Mouse (Mus musculus) hindbrain, embryonic 10.5 days (tissue): ENCODE data around the gene Fam53b. TPM values are rescaled to one million over a fixed set of nuclear protein-coding genes. Genes with fewer than 3 reads are reported as not detected.

Experiments
- DNase-seq: peaks from one replicate; pipeline ENCODE4 v3.0.0-alpha.2; 2017; ENCODE audit warnings: low spot score
- H3K27ac ChIP-seq: fragments of 300-500 bp; sonication (generic); 2 replicates; pipeline ENCODE4 v1.5.1; 2016; ENCODE audit warnings: mild to moderate bottlenecking, moderate library complexity
- H3K27me3 ChIP-seq: fragments of 300-500 bp; sonication (generic); 2 replicates; pipeline ENCODE4 v1.6.1; 2016; ENCODE audit warnings: mild to moderate bottlenecking; ENCODE audit not compliant: poor library complexity, insufficient read depth, severe bottlenecking
- H3K36me3 ChIP-seq: fragments of 300-500 bp; sonication (generic); 2 replicates; pipeline ENCODE4 v1.6.1; 2016; ENCODE audit warnings: mild to moderate bottlenecking, moderate library complexity
- H3K4me1 ChIP-seq: fragments of 300-500 bp; sonication (generic); replicated peaks from 2 replicates; pipeline ENCODE4 v1.6.1; 2016; ENCODE audit warnings: mild to moderate bottlenecking
- H3K4me3 ChIP-seq: fragments of 300-500 bp; sonication (generic); 2 replicates; pipeline ENCODE4 v1.5.1; 2016; ENCODE audit warnings: mild to moderate bottlenecking, moderate library complexity
- H3K9me3 ChIP-seq: fragments of 300-500 bp; sonication (generic); 2 replicates; pipeline ENCODE4 v1.6.1; 2016; ENCODE audit warnings: mild to moderate bottlenecking, moderate library complexity
- WGBS: fragments of 180-500 bp; shearing (Covaris S2); methylation state at CpG from one replicate; pipeline ENCODE4 v1.1.7; 2016; 5-methylcytosine and 5-hydroxymethylcytosine counted together
- polyA plus RNA-seq: library from polyadenylated mRNA; unstranded; fragments of >200 nt; fragmentation: Nextera tagmentation; extraction: Ambion mirVana; gene quantifications from 2 replicates; pipeline ENCODE4 v1.2.1, GENCODE M21; 2016

Fam53b gene
- polyA plus RNA-seq, 1 experiment from 2014 or later: 27.7 TPM

DNA sequence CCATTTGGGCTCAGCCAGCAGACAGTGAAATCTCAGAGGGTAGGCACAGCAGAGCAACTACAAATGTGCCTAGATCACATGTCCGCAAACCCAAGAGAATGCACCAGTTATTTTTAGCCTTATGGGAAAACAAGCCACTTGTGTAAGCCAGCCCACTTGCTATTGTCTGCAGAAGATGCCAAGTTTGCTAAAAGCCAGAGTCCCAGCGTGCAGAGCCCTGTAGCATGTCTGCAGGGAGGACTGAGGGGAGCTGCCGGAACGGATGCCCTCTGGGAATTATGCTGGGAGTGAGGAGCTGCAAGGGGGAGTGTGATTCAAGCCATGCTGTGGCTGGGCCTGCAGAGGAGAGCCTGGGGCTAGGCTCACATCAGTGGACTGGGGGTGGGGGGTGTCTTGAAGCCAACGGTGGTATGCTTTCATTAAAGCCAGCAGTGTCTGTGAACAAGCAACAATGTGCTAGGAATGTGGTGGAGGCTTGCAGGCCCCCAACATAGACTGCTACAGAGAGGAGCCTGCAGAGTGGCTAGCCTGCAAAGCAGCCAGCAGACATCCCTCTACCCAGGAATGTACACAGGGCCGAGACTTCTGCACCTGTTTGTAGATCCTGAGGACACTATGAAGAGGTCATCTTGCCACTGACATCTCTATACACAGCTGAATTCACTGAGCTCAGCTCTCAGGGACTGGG is 99.3 kb downstream of the Fam53b start:
- peaks cover 27% of the 10 kb centered on the region for H3K36me3 ChIP-seq
- 42% methylated on average over 6 of the region's 6 CpGs for WGBS
- H3K27me3 ChIP-seq: no peaks in the 10 kb centered on the region
- peaks cover 75% of the 10 kb centered on the region for H3K4me1 ChIP-seq
- DNase-seq: peak; percentile 22
- H3K27ac ChIP-seq: peak overlapping the region; percentile 71
- H3K9me3 ChIP-seq: no peaks in the 10 kb centered on the region
- H3K4me3 ChIP-seq: no peak overlapping the region

- Histone ChIP-seq H3K9me3 (no peaks in the 10 kb centered on the region), H3K36me3 (peaks cover 27% of the 10 kb centered on the region), H3K4me3 (no peak overlapping the region), H3K27ac (peak overlapping the region; percentile 71), H3K4me1 (peaks cover 68% of the 10 kb centered on the region), H3K27me3 (no peaks in the 10 kb centered on the region)
- WGBS: 72% methylated on average over 8 of the region's 8 CpGs
- no peak for DNase-seq
Measured at GRCm38 (mm10) chr7:132713483-132714126, 100.1 kb downstream of the Fam53b start.

DNA sequence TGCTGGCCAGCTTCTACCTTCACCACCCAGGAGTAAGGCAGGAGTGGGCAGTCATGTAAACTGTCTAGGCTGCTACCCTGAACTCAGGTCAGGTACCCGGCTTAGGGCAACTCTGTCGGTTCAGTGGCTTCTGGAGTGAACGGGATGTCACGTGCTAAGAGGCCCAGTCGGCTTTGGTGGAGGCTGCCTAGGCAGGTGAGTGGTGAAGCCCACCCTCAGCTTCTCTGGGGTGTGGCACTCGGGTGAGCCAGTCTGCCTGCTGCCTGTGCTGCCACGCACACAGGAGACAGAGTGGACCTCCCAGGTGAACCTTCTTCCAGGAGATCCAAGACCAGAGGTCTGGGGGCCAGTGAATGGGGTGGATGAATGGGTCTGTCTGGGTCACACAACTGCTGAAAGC is 100.7 kb downstream of the Fam53b start:
- Histone ChIP-seq H3K36me3 (peaks cover 27% of the 10 kb centered on the region), H3K4me3 (no peak overlapping the region), H3K27ac (no peak overlapping the region; the same call in 1 of the 2 replicates), H3K4me1 (peaks cover 62% of the 10 kb centered on the region), H3K9me3 (no peaks in the 10 kb centered on the region), H3K27me3 (no peaks in the 10 kb centered on the region)
- 86% methylated on average over 7 of the region's 7 CpGs for WGBS
- no peak for DNase-seq

GRCm38 (mm10) chr7:132712044-132712708 is 101.5 kb downstream of the Fam53b start:
- no peaks in the 10 kb centered on the region for H3K27me3 ChIP-seq
- no peak for DNase-seq
- 44% methylated on average over 16 of the region's 16 CpGs for WGBS
- no peak overlapping the region for H3K4me3 ChIP-seq
- peaks cover 54% of the 10 kb centered on the region for H3K4me1 ChIP-seq
- H3K27ac ChIP-seq: peak overlapping the region; percentile 73
- no peaks in the 10 kb centered on the region for H3K9me3 ChIP-seq
- H3K36me3 ChIP-seq: peaks cover 24% of the 10 kb centered on the region

DNA sequence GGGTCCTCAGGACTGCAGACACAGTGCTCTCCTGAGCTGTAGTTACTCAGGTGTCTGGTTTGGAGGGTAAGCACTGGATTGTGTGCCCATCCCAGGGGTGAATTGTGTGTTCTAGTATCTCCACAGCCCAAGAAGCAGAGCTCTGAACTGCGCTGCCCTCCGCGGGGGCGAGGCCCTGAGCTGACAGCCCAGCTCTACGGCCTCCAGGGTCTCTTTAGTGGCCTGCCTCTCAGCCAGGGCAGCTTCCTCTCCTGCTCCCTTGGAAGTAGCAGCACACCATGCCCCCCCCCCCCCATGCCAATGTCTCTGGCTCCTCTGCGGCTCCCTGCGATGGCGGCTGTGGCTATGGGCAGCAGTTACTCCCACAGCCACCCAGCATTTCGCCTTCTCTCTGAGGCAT is 102.1 kb downstream of the Fam53b start:
- Histone ChIP-seq H3K27me3 (no peaks in the 10 kb centered on the region), H3K4me3 (no peak overlapping the region), H3K9me3 (no peaks in the 10 kb centered on the region), H3K4me1 (peaks cover 52% of the 10 kb centered on the region), H3K36me3 (peaks cover 24% of the 10 kb centered on the region), H3K27ac (peak overlapping the region; percentile 73)
- DNase-seq: no peak
- WGBS: 76% methylated on average over 9 of the region's 9 CpGs

DNA sequence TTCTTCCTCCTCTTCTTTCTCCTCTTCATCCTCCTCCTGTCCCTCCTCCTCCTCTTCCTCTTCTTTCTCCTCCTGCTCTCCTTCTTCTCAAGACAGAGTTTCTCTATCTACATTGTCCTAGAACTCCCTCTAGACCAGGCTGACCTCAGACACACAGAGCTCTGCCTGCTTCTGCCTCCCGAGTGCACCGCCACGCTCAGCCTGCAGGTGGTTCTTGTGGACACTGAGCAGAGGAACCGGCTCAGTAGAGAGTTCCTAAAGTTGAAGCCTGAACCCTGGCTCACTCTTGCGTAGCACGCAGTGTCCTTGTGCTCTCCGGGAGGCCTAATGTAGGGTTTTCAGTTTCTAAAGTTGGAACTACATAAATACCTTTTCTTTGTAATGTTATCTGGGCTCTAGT is 108.6 kb downstream of the Fam53b start:
- Histone ChIP-seq H3K4me1 (peaks cover 12% of the 10 kb centered on the region), H3K27ac (no peak overlapping the region), H3K9me3 (no peaks in the 10 kb centered on the region), H3K4me3 (no peak overlapping the region), H3K36me3 (no peaks in the 10 kb centered on the region), H3K27me3 (no peaks in the 10 kb centered on the region)
- WGBS: 91% methylated on average over 7 of the region's 7 CpGs
- DNase-seq: no peak

GRCm38 (mm10) chr7:132704310-132704875 is 109.3 kb downstream of the Fam53b start:
- Histone ChIP-seq H3K4me3 (no peak overlapping the region), H3K36me3 (no peaks in the 10 kb centered on the region), H3K4me1 (peaks cover 20% of the 10 kb centered on the region), H3K27me3 (no peaks in the 10 kb centered on the region), H3K27ac (no peak overlapping the region), H3K9me3 (no peaks in the 10 kb centered on the region)
- DNase-seq: no peak
- WGBS: 88% methylated on average over 8 of the region's 8 CpGs

GRCm38 (mm10) chr7:132703515-132704309 is 110.0 kb downstream of the Fam53b start:
- Histone ChIP-seq H3K4me3 (no peak overlapping the region), H3K27ac (no peak overlapping the region; the same call in 1 of the 2 replicates), H3K36me3 (no peaks in the 10 kb centered on the region), H3K9me3 (no peaks in the 10 kb centered on the region), H3K4me1 (peaks cover 27% of the 10 kb centered on the region), H3K27me3 (no peaks in the 10 kb centered on the region)
- no peak for DNase-seq
- WGBS: 84% methylated on average over 9 of the region's 9 CpGs

- H3K4me3 ChIP-seq: no peak overlapping the region
- peaks cover 28% of the 10 kb centered on the region for H3K4me1 ChIP-seq
- H3K27me3 ChIP-seq: no peaks in the 10 kb centered on the region
- H3K27ac ChIP-seq: peak overlapping the region; percentile 5
- no peaks in the 10 kb centered on the region for H3K36me3 ChIP-seq
- 78% methylated on average over 5 of the region's 5 CpGs for WGBS
- H3K9me3 ChIP-seq: no peaks in the 10 kb centered on the region
- DNase-seq: no peak
Measured at GRCm38 (mm10) chr7:132702492-132703070, 111.1 kb downstream of the Fam53b start.

- Histone ChIP-seq H3K36me3 (no peaks in the 10 kb centered on the region), H3K4me3 (no peak overlapping the region), H3K9me3 (no peaks in the 10 kb centered on the region), H3K27me3 (no peaks in the 10 kb centered on the region), H3K4me1 (peaks cover 28% of the 10 kb centered on the region), H3K27ac (peak overlapping the region; percentile 5)
- no peak for DNase-seq
- 81% methylated on average over 3 of the region's 3 CpGs for WGBS
Measured at GRCm38 (mm10) chr7:132702024-132702423, 111.7 kb downstream of the Fam53b start.

- 88% methylated on average over 3 of the region's 3 CpGs for WGBS
- H3K9me3 ChIP-seq: no peaks in the 10 kb centered on the region
- H3K27ac ChIP-seq: peak overlapping the region; percentile 57
- peaks cover 28% of the 10 kb centered on the region for H3K4me1 ChIP-seq
- no peaks in the 10 kb centered on the region for H3K27me3 ChIP-seq
- H3K36me3 ChIP-seq: no peaks in the 10 kb centered on the region
- no peak overlapping the region for H3K4me3 ChIP-seq
- no peak for DNase-seq
Measured at GRCm38 (mm10) chr7:132701412-132701811, 112.3 kb downstream of the Fam53b start.

DNA sequence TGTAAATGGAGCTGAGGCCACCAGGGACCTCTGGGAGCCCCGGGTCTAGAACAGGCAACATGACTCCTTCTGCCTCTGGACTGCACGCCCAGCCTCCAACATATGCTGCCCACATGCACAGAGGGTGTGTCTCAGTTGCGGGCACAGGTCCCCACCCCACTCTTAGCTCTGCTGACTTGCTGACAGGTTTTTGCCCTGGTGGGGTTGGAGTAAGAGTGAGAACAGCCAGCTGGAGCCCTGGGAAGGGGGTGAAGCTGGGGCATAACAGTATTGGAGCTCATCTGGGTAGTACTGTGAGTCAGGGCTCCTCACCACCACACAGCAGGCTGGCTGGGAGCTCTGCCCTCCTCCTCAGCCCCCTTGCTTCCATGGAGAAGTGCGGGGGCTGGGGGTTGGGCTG is 113.6 kb downstream of the Fam53b start:
- H3K36me3 ChIP-seq: no peaks in the 10 kb centered on the region
- peaks cover 28% of the 10 kb centered on the region for H3K4me1 ChIP-seq
- DNase-seq: no peak
- no peak overlapping the region for H3K27ac ChIP-seq
- no peaks in the 10 kb centered on the region for H3K9me3 ChIP-seq
- 77% methylated on average over 4 of the region's 4 CpGs for WGBS
- no peak overlapping the region for H3K4me3 ChIP-seq
- no peaks in the 10 kb centered on the region for H3K27me3 ChIP-seq
